Mouse (Mus musculus) stomach, embryonic 16.5 days (tissue): ENCODE data around the gene Sesn3. TPM values are rescaled to one million over a fixed set of nuclear protein-coding genes. Genes with fewer than 3 reads are reported as not detected.

Source experiments
- ATAC-seq: fragments of 200-750 bp; cut with Nextera tagmentation; 2 replicates; pipeline ENCODE4 v1.8.0; 2017; ENCODE audit warnings: moderate number of reproducible peaks, moderate TSS enrichment; ENCODE audit not compliant: insufficient read depth, low FRiP score
- H3K27ac ChIP-seq: fragments of 300-500 bp; sonication (generic); 2 replicates; pipeline ENCODE4 v1.5.1; 2014; ENCODE audit warnings: low read length
- H3K27me3 ChIP-seq: fragments of 300-500 bp; sonication (generic); 2 replicates; pipeline ENCODE4 v1.6.1; 2014; ENCODE audit warnings: low read length, control low read depth, mixed read lengths; ENCODE audit not compliant: control insufficient read depth, insufficient read depth
- H3K36me3 ChIP-seq: fragments of 300-500 bp; sonication (generic); 2 replicates; pipeline ENCODE4 v1.6.1; 2014; ENCODE audit warnings: low read length; ENCODE audit not compliant: control insufficient read depth, insufficient read depth
- H3K4me1 ChIP-seq: fragments of 300-500 bp; sonication (generic); 2 replicates; pipeline ENCODE4 v1.6.1; 2014; ENCODE audit warnings: low read length, control low read depth, mixed read lengths; ENCODE audit not compliant: control insufficient read depth, insufficient read depth
- H3K4me2 ChIP-seq: fragments of 300-500 bp; sonication (generic); 2 replicates; pipeline ENCODE4 v1.6.1; 2014; ENCODE audit warnings: low read depth, low read length, mixed read lengths
- H3K4me3 ChIP-seq: fragments of 300-500 bp; sonication (generic); replicated peaks from 2 replicates; pipeline ENCODE4 v1.5.1; 2014; ENCODE audit warnings: mild to moderate bottlenecking, low read length
- H3K9ac ChIP-seq: fragments of 300-500 bp; sonication (generic); 2 replicates; pipeline ENCODE4 v1.6.1; 2014; ENCODE audit warnings: low read length
- H3K9me3 ChIP-seq: fragments of 300-500 bp; sonication (generic); replicated peaks from 2 replicates; pipeline ENCODE4 v1.6.1; 2016; ENCODE audit warnings: low read length, control low read depth; ENCODE audit not compliant: control insufficient read depth
- WGBS: fragments of 180-500 bp; shearing (Covaris S2); extraction: QIAGEN DNeasy Blood & Tissue Kit; methylation state at CpG from one replicate; pipeline ENCODE4 v1.1.7; 2014; 5-methylcytosine and 5-hydroxymethylcytosine counted together
- polyA plus RNA-seq: library from polyadenylated mRNA; unstranded; fragments of >200 nt; fragmentation: Nextera tagmentation; extraction: Ambion mirVana; gene quantifications from 2 replicates; pipeline ENCODE4 v1.2.1, GENCODE M21; 2015

Sesn3 gene
- polyA plus RNA-seq, 1 experiment from 2014 or later: 12.0 TPM

- Histone ChIP-seq H3K9me3 (no peaks in the 10 kb centered on the region), H3K27me3 (no peaks in the 10 kb centered on the region), H3K9ac (peak overlapping the region; percentile 96), H3K36me3 (no peaks in the 10 kb centered on the region), H3K4me2 (peak overlapping the region; percentile 66), H3K4me3 (peak overlapping the region; percentile 94), H3K27ac (peak overlapping the region; percentile 98), H3K4me1 (peaks cover 12% of the 10 kb centered on the region)
- WGBS: under 1% methylated on average over 47 of the region's 54 CpGs
- ATAC-seq: peak; percentile 99
Measured at GRCm38 (mm10) chr9:14275792-14276480, 1.1 kb downstream of the Sesn3 start.

- no peaks in the 10 kb centered on the region for H3K36me3 ChIP-seq
- H3K4me3 ChIP-seq: peak overlapping the region; percentile 94
- H3K9me3 ChIP-seq: no peaks in the 10 kb centered on the region
- H3K27ac ChIP-seq: peak overlapping the region; percentile 94
- peak overlapping the region; percentile 96 for H3K9ac ChIP-seq
- H3K27me3 ChIP-seq: no peaks in the 10 kb centered on the region
- peaks cover 12% of the 10 kb centered on the region for H3K4me1 ChIP-seq
- WGBS: under 1% methylated on average over 60 of the region's 61 CpGs
- peak; percentile 29 for ATAC-seq
- peak overlapping the region; percentile 66 for H3K4me2 ChIP-seq
Measured at GRCm38 (mm10) chr9:14276481-14277287, 1.8 kb downstream of the Sesn3 start.

- Histone ChIP-seq H3K9me3 (no peaks in the 10 kb centered on the region), H3K27me3 (no peaks in the 10 kb centered on the region), H3K27ac (peak overlapping the region; percentile 94), H3K9ac (peak overlapping the region; percentile 50), H3K4me1 (peaks cover 12% of the 10 kb centered on the region), H3K36me3 (no peaks in the 10 kb centered on the region), H3K4me3 (peak overlapping the region; percentile 94), H3K4me2 (peak overlapping the region; percentile 66)
- ATAC-seq: no peak
- 3% methylated on average over 7 of the region's 7 CpGs for WGBS
Measured at GRCm38 (mm10) chr9:14277365-14277991, 2.6 kb downstream of the Sesn3 start.

DNA sequence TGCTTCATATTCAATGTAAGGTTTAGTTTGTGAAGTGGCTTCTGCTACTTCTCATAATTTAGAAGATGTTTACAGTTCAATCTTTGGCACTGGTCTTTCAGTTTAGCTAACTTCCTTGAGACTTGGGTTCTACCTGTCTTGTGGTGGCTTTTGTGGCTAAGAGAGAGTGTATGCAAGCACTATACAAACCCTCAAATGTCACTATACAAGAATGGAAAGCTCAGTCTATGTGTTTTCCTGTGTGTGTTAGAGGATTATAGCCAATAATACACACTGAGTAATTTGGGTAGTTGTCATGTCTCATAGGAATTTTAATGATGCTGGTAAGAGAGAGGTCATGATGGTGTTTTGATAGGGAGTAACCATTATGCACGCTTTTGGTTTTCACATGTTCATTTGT, 5.8 kb downstream of the Sesn3 start:
- WGBS: 62% methylated on average over 1 of the region's 1 CpGs
- peaks cover 13% of the 10 kb centered on the region for H3K4me1 ChIP-seq
- no peaks in the 10 kb centered on the region for H3K27me3 ChIP-seq
- H3K27ac ChIP-seq: no peak overlapping the region
- no peak overlapping the region for H3K9ac ChIP-seq
- no peak overlapping the region for H3K4me3 ChIP-seq
- no peaks in the 10 kb centered on the region for H3K9me3 ChIP-seq
- no peaks in the 10 kb centered on the region for H3K36me3 ChIP-seq
- ATAC-seq: no peak
- no peak overlapping the region for H3K4me2 ChIP-seq

GRCm38 (mm10) chr9:14285036-14285435, 10.2 kb downstream of the Sesn3 start:
- whole genome bisulfite sequencing: 32% methylated on average over 3 of the region's 3 CpGs

DNA sequence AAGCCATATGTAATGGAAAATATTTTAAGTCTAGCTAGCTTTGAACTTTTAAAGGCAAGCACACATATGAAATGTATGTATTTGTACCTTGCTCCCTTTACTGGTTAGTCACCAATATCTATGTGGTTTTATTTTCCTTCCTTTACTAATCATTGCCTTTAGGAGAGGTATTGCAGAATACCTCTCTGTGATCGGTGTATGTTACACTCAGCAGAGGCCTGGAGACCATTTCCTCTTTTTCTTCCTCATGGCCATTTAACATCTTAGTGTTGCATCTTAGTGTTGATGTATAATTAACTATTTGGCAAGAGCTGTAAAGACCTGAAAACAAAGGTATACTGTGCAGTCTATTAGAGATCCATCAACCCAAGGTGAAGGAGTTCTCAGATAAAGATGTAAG, 12.4 kb downstream of the Sesn3 start:
- WGBS: 75% methylated on average over 1 of the region's 1 CpGs
- no peak for ATAC-seq

More at GRCm38 (mm10) chr9:14285036-14285435, 10.2 kb downstream of the Sesn3 start:
- H3K4me3 ChIP-seq: no peak overlapping the region
- H3K4me1 ChIP-seq: peaks cover 10% of the 10 kb centered on the region
- no peaks in the 10 kb centered on the region for H3K9me3 ChIP-seq
- H3K4me2 ChIP-seq: no peak overlapping the region
- no peaks in the 10 kb centered on the region for H3K27me3 ChIP-seq
- H3K9ac ChIP-seq: no peak overlapping the region
- H3K27ac ChIP-seq: no peak overlapping the region
- no peaks in the 10 kb centered on the region for H3K36me3 ChIP-seq
- no peak for ATAC-seq

DNA sequence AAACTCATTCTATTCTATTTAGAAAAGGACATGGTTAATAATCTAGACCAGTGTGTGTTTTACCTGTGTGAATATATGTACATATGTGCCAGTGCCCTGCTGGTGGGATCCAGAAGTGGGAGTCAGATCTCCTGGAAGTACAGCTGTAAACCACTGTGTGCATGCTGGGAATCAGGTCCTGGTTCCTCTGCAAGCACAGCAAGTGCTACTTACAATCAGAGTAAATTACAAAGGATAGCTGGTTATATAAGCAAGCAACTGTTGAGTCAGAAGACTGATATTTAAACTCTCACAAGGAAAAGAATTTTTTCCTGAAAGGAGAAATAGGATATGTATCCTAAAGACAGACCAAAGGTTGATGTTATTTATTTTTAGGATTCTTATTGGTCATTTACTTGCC, 13.6 kb downstream of the Sesn3 start:
- no peak overlapping the region for H3K4me2 ChIP-seq
- no peaks in the 10 kb centered on the region for H3K36me3 ChIP-seq
- no peaks in the 10 kb centered on the region for H3K27me3 ChIP-seq
- peaks cover 14% of the 10 kb centered on the region for H3K4me1 ChIP-seq
- no peaks in the 10 kb centered on the region for H3K9me3 ChIP-seq
- no peak overlapping the region for H3K9ac ChIP-seq
- H3K27ac ChIP-seq: no peak overlapping the region
- no peak overlapping the region for H3K4me3 ChIP-seq
- ATAC-seq: no peak

More for the DNA sequence above, 12.4 kb downstream of the Sesn3 start:
- H3K27ac ChIP-seq: no peak overlapping the region
- H3K4me1 ChIP-seq: peaks cover 10% of the 10 kb centered on the region
- H3K36me3 ChIP-seq: no peaks in the 10 kb centered on the region
- no peak overlapping the region for H3K4me2 ChIP-seq
- no peaks in the 10 kb centered on the region for H3K9me3 ChIP-seq
- no peak overlapping the region for H3K9ac ChIP-seq
- no peak overlapping the region for H3K4me3 ChIP-seq
- H3K27me3 ChIP-seq: no peaks in the 10 kb centered on the region

DNA sequence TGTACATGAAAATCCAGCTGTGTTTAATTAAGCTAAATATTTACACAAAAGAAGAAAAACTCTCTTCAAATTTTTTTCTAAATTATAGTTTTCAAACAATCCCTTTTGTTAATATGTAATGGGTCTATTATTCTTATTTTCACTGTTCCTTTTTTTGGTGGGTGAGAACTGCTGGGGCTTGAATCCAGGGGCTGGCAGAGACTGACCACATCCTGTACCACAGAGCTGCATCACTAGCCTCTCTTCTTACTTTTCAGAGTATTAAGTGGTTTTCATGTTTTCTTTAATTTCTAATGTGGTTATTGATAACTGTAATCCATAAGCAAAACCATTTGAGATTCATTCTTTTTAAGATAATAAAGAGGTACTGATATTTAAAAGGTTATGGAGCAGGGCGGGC, 19.0 kb downstream of the Sesn3 start:
- Histone ChIP-seq H3K9ac (no peak overlapping the region), H3K27me3 (no peaks in the 10 kb centered on the region), H3K4me1 (peaks cover 8% of the 10 kb centered on the region; the same call in 1 of the 2 replicates), H3K27ac (no peak overlapping the region), H3K4me2 (no peak overlapping the region), H3K36me3 (no peaks in the 10 kb centered on the region), H3K9me3 (no peaks in the 10 kb centered on the region), H3K4me3 (no peak overlapping the region)
- WGBS: 94% methylated on average over 1 of the region's 1 CpGs
- ATAC-seq: no peak
